Mouse (Mus musculus) heart, embryonic 15.5 days (tissue): ENCODE results near the gene Ppfibp2. TPM values are rescaled to one million over a fixed set of nuclear protein-coding genes. Genes with fewer than 3 reads are reported as not detected.
A peak's percentile ranks its signal among the peaks of the same experiment; 100 is the strongest.

Experiments
- ATAC-seq: fragments of 200-750 bp; cut with Nextera tagmentation; replicated peaks from 2 replicates; pipeline ENCODE4 v1.8.0; 2017; ENCODE audit warnings: low read depth, moderate TSS enrichment; ENCODE audit not compliant: insufficient number of reproducible peaks, insufficient read depth, low FRiP score
- H3K27ac ChIP-seq: fragments of 300-500 bp; sonication (generic); 2 replicates; pipeline ENCODE4 v1.5.1; 2015; ENCODE audit warnings: mild to moderate bottlenecking, inconsistent platforms
- H3K27me3 ChIP-seq: fragments of 300-500 bp; sonication (generic); 2 replicates; pipeline ENCODE4 v1.6.1; 2015; ENCODE audit warnings: inconsistent platforms
- H3K36me3 ChIP-seq: fragments of 300-500 bp; sonication (generic); 2 replicates; pipeline ENCODE4 v1.6.1; 2015; ENCODE audit warnings: mild to moderate bottlenecking, inconsistent platforms
- H3K4me1 ChIP-seq: fragments of 300-500 bp; sonication (generic); replicated peaks from 2 replicates; pipeline ENCODE4 v1.6.1; 2015; ENCODE audit warnings: inconsistent platforms
- H3K4me2 ChIP-seq: fragments of 300-500 bp; sonication (generic); 2 replicates; pipeline ENCODE4 v1.6.1; 2015; ENCODE audit warnings: inconsistent platforms, mild to moderate bottlenecking, moderate library complexity
- H3K4me3 ChIP-seq: fragments of 300-500 bp; sonication (generic); 2 replicates; pipeline ENCODE4 v1.5.1; 2015; ENCODE audit warnings: mild to moderate bottlenecking, inconsistent platforms
- H3K9ac ChIP-seq: fragments of 300-500 bp; sonication (generic); 2 replicates; pipeline ENCODE4 v1.6.1; 2015; ENCODE audit warnings: mild to moderate bottlenecking, inconsistent platforms
- H3K9me3 ChIP-seq: fragments of 300-500 bp; sonication (generic); replicated peaks from 2 replicates; pipeline ENCODE4 v1.6.1; 2016; ENCODE audit warnings: inconsistent platforms
- WGBS: fragments of 180-500 bp; shearing (Covaris S2); methylation state at CpG from one replicate; pipeline ENCODE4 v1.1.7; 2015; ENCODE audit warnings: mixed read lengths; 5-methylcytosine and 5-hydroxymethylcytosine counted together
- polyA plus RNA-seq: library from polyadenylated mRNA; unstranded; fragments of >200 nt; fragmentation: Nextera tagmentation; extraction: Ambion mirVana; gene quantifications from 2 replicates; pipeline ENCODE4 v1.2.1, GENCODE M21; 2015

Ppfibp2 gene
- polyA plus RNA-seq, 1 experiment from 2014 or later: 4.4 TPM

DNA sequence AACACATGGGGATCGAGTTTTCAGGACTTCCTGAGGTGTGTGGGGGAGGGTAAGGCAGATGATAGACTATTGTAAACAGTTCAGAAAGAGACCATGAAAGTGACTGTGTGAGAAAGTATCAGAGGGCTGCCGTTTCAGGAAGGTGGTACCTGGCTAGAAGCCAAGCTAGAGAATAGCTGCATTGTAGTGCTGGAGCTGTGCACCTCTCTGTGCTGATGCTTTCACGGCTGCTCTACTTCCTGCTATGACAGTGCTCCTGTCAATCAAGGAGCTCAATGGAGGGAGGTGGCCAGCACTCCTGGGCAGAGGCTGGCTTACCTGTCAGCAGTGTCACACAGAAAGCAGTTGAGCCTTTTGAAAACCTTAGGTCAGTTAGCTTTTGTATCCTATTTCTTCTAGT, 92.4 kb downstream of the Ppfibp2 start:
- Histone ChIP-seq H3K9me3 (no peaks in the 10 kb centered on the region), H3K27ac (no peak overlapping the region), H3K4me3 (no peak overlapping the region), H3K4me1 (peaks cover 16% of the 10 kb centered on the region), H3K27me3 (no peaks in the 10 kb centered on the region), H3K9ac (no peak overlapping the region), H3K4me2 (no peak overlapping the region), H3K36me3 (no peaks in the 10 kb centered on the region)
- 24% methylated on average over 3 of the region's 3 CpGs for WGBS
- ATAC-seq: no peak

DNA sequence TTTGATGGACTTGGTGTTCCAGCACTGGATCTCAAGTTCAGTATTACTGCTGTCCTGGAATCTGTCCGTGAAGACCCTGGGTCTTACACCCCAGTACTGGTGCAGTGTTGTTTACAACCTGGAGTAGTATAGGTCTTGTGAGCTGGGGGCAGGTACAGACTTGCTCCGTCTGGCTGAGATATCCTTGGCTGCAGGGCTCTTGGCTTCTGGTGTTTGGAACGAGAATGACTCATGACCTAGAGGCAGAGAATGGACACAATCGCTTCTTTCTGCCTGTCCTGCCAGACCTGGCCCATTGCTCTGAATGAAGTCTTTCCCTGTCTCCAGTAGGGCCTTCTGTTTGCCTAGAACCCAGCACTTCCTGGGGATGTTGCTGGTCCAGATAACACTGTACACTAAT, 93.0 kb downstream of the Ppfibp2 start:
- H3K4me1 ChIP-seq: peaks cover 16% of the 10 kb centered on the region
- H3K4me2 ChIP-seq: no peak overlapping the region
- 68% methylated on average over 4 of the region's 4 CpGs for WGBS
- no peaks in the 10 kb centered on the region for H3K9me3 ChIP-seq
- H3K9ac ChIP-seq: no peak overlapping the region
- H3K4me3 ChIP-seq: no peak overlapping the region
- no peak for ATAC-seq
- H3K27me3 ChIP-seq: no peaks in the 10 kb centered on the region
- H3K36me3 ChIP-seq: no peaks in the 10 kb centered on the region
- no peak overlapping the region for H3K27ac ChIP-seq

DNA sequence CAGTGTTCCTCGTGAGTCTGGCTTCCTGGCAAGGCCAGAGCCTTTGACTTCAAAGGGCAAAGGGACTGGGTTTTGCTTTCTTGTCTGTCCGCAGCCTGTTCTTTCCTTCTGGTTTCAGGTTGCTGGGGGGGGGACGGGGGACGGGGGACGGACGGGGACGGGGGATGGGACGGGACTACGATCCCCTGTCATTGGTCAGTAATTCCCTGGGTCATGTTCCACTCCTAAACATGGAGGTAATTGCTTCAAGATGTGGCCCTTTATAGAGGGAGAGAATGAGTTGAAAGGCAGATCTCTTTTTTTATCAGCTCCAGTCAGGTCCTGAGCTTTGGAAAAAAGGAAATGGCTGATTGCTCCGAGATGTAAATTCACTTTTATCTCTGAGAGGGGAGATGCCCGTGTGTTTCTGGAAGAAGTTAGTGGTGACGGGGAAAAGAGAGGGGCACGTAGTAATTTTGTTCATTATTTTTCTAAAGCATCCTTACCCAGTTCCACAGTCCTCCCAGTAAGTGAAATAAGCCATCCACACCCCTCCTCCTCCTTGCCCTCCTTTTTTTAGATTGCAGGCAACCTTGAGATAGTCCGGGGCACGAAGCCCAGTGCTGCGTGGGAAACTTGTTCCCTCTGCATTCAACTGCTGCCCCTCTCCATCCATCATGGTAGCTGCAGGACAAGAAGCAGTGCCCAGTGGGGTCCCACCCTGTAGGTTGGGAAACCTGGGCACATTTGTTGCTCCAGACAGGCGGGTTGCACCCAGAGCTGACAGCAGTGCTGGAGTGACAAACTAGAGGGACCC, 95.6 kb downstream of the Ppfibp2 start:
- no peaks in the 10 kb centered on the region for H3K9me3 ChIP-seq
- H3K9ac ChIP-seq: no peak overlapping the region
- H3K4me1 ChIP-seq: peaks cover 16% of the 10 kb centered on the region
- no peaks in the 10 kb centered on the region for H3K36me3 ChIP-seq
- H3K4me3 ChIP-seq: no peak overlapping the region
- peak overlapping the region; percentile 37 for H3K27ac ChIP-seq
- 0 out of 2 replicates have a peak, but pooled peaks have one; percentile 19 for ATAC-seq
- H3K4me2 ChIP-seq: peak overlapping the region; percentile 4; the same call in 1 of the 2 replicates
- no peaks in the 10 kb centered on the region for H3K27me3 ChIP-seq
- 21% methylated on average over 16 of the region's 17 CpGs for WGBS

DNA sequence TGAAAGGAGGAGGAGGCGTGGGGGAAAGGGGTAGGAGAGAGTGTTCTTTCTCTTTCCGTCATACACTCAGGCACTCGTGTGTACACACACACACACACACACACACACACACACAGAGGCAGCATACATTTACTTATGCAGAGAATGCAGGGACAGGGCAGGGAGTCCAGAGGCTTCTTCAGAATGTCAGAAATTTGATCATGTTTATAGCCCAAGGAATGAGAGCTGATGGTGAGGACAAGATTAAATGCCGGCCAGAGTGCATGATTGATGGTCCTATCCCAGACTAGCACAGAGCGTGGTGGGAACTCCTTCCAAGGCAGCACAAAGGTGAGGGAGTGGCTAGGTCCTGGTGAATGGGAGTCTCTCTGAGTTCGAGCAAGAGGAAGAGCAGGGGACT, 96.5 kb downstream of the Ppfibp2 start:
- Histone ChIP-seq H3K9ac (no peak overlapping the region), H3K27me3 (no peaks in the 10 kb centered on the region), H3K27ac (no peak overlapping the region), H3K4me2 (no peak overlapping the region), H3K9me3 (no peaks in the 10 kb centered on the region), H3K4me3 (no peak overlapping the region), H3K4me1 (peaks cover 16% of the 10 kb centered on the region), H3K36me3 (no peaks in the 10 kb centered on the region)
- 0 out of 2 replicates have a peak, but pooled peaks have one; percentile 36 for ATAC-seq
- WGBS: 41% methylated on average over 6 of the region's 6 CpGs

DNA sequence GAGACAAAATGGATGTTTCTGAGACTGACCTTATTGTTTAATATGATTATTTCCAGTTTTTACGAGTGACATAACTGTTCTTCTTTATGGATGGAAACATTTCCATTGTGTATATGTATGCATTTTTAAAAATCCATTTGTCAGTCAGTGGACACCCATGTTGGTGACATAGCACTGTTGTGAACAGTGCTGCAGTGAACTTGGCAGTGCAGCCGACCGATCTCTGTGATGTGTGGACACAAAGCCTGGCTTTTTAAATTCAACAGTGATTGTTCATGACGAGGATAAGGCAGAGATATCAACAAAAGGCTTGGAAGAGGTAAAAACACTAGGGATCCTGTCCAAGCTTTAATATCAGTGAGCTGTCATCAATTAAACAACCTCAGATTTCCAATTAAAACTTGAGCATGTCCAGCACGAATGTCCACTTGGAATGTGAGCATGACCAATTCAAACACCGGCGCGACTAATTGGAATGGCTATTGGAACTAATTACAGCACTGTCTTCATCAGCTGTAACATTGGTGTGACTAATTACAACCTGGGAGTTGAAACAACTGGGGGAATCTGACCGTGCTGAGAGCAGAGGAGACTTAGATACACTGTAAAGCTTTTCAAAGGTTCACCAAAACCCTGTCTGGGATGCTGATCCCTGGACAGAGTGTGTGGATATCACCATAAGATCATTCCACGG, 99.4 kb downstream of the Ppfibp2 start:
- H3K4me1 ChIP-seq: peaks cover 16% of the 10 kb centered on the region
- no peaks in the 10 kb centered on the region for H3K27me3 ChIP-seq
- H3K4me2 ChIP-seq: no peak overlapping the region
- H3K4me3 ChIP-seq: no peak overlapping the region
- H3K27ac ChIP-seq: no peak overlapping the region
- ATAC-seq: no peak
- no peak overlapping the region for H3K9ac ChIP-seq
- 57% methylated on average over 10 of the region's 10 CpGs for WGBS
- H3K9me3 ChIP-seq: no peaks in the 10 kb centered on the region
- no peaks in the 10 kb centered on the region for H3K36me3 ChIP-seq

DNA sequence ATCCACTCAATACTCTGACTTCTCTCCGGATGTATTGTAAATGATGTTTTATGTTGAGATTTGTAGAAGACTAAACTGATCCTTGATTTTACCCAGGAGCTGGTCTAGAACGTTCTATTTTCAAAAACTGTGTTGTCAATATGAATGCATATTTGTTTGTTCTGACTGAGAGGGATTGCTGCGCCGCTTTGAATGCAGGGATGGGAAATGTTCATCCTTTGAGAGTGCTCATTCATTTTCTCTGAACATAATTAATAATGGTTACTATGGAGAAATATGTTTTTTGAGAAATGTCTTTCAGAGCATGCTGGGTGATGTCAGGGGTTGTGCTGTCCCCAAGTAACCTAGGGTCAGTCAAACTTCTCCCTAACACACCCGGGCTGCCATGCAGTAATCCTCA, 102.1 kb downstream of the Ppfibp2 start:
- Histone ChIP-seq H3K27me3 (no peaks in the 10 kb centered on the region), H3K4me3 (no peak overlapping the region), H3K9me3 (no peaks in the 10 kb centered on the region), H3K27ac (no peak overlapping the region), H3K4me2 (no peak overlapping the region), H3K4me1 (no peaks in the 10 kb centered on the region), H3K36me3 (no peaks in the 10 kb centered on the region), H3K9ac (no peak overlapping the region)
- WGBS: 81% methylated on average over 5 of the region's 5 CpGs
- ATAC-seq: no peak

DNA sequence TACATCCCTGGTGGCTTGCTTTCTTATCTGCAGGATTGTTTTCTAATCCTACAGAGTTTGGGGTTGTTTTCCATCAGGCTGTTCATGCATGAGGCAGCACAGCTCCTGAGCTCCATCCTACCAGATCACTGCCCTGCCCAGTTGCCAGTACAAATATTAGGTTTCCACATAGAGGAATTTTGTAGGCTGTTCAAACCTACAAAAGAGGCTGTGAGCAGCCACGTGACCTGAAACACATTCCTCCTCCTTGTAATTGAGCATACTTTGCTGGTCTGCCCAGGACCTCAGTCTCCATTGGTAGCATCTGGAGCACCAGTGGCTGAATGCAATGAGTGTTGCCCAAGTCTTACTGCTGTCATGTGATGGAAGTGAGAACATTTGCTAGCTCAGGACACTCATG, 104.9 kb downstream of the Ppfibp2 start:
- WGBS: 48% methylated on average over 1 of the region's 1 CpGs
- Histone ChIP-seq H3K4me2 (no peak overlapping the region), H3K27me3 (no peaks in the 10 kb centered on the region), H3K9ac (no peak overlapping the region), H3K4me1 (peaks cover 5% of the 10 kb centered on the region; the same call in 1 of the 2 replicates), H3K36me3 (no peaks in the 10 kb centered on the region), H3K9me3 (no peaks in the 10 kb centered on the region), H3K4me3 (no peak overlapping the region), H3K27ac (no peak overlapping the region)
- ATAC-seq: no peak

DNA sequence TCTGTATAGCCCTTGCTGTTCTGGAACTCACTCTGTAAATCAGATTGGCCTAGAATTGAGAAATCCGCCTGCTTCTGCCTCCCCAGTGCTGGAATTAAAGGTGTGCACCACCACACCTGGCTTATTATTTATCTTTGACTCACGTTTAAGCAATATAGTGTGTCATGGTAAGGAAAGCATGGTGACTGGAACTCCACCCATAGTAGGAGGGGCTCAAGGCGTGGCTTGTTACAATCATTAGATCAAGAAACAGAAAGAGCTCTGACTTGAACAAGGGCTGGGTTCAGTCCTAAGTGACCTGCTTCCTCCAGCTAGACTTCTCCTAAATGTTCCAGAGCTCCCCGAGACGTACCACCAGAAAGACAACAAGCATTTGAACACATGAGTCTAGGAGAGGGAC, 105.6 kb downstream of the Ppfibp2 start:
- WGBS: 81% methylated on average over 5 of the region's 5 CpGs
- H3K27ac ChIP-seq: no peak overlapping the region
- no peak for ATAC-seq

DNA sequence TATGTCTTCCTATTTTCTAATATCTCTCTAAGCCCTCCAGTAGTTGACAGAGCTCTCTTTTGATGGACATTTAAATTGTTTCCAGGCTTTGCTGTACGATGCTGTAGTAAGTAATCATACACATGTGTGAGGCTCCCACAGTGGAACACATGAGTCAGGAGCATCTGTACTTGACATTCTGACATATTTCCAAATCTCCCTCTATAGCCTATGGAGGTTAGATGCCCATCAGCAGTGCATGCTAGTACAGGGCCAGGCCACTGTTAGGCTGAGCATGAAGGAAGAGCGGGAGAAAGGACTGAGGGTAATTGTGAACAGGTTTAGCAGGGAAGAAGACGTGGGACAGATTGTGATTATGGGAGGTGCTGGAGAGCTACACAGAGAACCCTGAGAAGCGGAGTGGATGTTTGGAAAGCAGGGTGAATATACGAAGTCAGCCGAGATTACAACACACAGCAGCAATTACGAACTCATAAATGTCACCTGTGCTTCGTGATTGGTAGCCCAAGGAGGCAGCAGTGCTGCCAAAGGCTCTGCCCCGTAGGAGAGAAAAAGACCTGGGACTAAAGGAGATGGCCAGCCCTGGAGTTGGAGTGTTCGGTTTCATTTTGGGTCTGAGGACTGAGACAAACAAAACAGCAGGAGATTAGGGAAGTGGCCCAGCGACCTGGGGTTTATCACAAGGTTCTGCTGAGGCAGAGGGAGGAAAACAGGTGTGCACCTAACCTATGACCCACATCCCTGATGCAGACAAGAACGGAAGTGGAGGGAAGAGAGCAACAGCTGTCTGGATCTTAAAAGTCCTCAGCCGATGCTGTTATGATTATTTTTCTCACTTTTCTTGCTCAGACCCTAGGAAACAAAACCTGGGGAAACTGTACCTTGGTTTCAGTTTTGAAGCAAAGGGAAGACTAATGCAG, 107.7 kb downstream of the Ppfibp2 start:
- Histone ChIP-seq H3K4me1 (peaks cover 18% of the 10 kb centered on the region), H3K27ac (no peak overlapping the region), H3K36me3 (no peaks in the 10 kb centered on the region), H3K27me3 (no peaks in the 10 kb centered on the region), H3K4me2 (no peak overlapping the region), H3K9ac (no peak overlapping the region), H3K9me3 (no peaks in the 10 kb centered on the region), H3K4me3 (no peak overlapping the region)
- no peak for ATAC-seq
- WGBS: 67% methylated on average over 13 of the region's 13 CpGs

More for the DNA sequence above, 105.6 kb downstream of the Ppfibp2 start:
- H3K4me2 ChIP-seq: no peak overlapping the region
- no peak overlapping the region for H3K4me3 ChIP-seq
- no peaks in the 10 kb centered on the region for H3K9me3 ChIP-seq
- H3K27me3 ChIP-seq: no peaks in the 10 kb centered on the region
- no peaks in the 10 kb centered on the region for H3K36me3 ChIP-seq
- H3K9ac ChIP-seq: no peak overlapping the region
- H3K4me1 ChIP-seq: peaks cover 5% of the 10 kb centered on the region; the same call in 1 of the 2 replicates

DNA sequence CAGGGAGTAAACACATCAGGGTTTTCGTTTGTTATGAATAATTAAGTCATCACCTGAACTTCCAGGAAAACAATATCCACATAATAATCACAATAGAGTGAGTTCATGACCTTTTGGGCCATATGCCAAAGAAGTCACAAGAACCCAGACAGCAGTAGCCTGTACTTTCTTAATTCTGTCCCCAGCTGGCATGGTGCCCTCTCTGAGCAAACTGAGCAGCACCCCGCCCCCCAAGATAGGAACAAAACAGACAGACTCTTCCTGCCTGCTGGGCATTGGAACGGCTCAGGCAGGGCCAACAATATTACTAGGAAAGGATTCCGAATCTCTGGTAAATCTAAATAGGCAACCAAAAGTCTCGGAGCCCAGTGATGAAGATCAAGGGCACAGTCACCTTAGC, 110.9 kb downstream of the Ppfibp2 start:
- 0 out of 2 replicates have a peak, but pooled peaks have one; percentile 21 for ATAC-seq
- Histone ChIP-seq H3K9me3 (no peaks in the 10 kb centered on the region), H3K36me3 (no peaks in the 10 kb centered on the region), H3K27ac (no peak overlapping the region), H3K4me2 (no peak overlapping the region), H3K4me1 (peaks cover 31% of the 10 kb centered on the region), H3K9ac (no peak overlapping the region), H3K4me3 (no peak overlapping the region), H3K27me3 (no peaks in the 10 kb centered on the region)
- WGBS: 44% methylated on average over 5 of the region's 5 CpGs

DNA sequence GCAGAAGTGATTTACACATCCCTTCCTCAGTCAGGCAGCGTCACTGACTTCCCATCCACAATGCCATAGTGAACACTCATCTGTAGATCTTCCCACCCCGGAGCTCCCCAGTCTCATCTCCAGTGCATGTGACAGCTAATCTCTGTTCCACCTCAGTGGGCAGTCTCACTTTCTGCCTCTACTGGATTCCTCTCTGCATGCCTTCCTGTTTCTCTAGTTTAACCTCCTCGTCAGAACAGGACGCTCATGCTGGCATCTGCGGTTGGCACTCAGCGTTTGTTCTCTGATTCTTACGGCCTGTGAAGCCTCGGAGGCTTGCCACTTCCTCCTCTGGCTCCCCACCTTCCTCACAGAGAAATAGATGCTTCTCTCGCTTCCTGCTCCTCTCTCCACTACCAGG, 112.6 kb downstream of the Ppfibp2 start:
- Histone ChIP-seq H3K4me1 (peaks cover 31% of the 10 kb centered on the region), H3K27me3 (no peaks in the 10 kb centered on the region), H3K4me2 (no peak overlapping the region), H3K9ac (no peak overlapping the region), H3K36me3 (no peaks in the 10 kb centered on the region), H3K27ac (no peak overlapping the region), H3K4me3 (no peak overlapping the region), H3K9me3 (no peaks in the 10 kb centered on the region)
- ATAC-seq: no peak
- 46% methylated on average over 9 of the region's 9 CpGs for WGBS
